Mouse (Mus musculus) urinary bladder, postnatal 36 days (tissue): ENCODE results near the gene Arl5b.

ENCODE experiments used
- DNase-seq, 2 experiments: peaks; one replicate each; pipeline ENCODE4 v3.0.0; 2022; ENCODE audit warnings: low spot score in 2 of 2, mixed read lengths in 1 of 2

Gene Arl5b

GRCm38 (mm10) chr2:15049117-15049873 is at the start of gene Arl5b:
Gene Arl5b, plus strand, starts transcription at chr2:15049395.
- DNase-seq = peak; percentile 89 to 94

GRCm38 (mm10) chr2:15007531-15007930 is 41.7 kb upstream of the Arl5b start:
- DNase-seq = no peak

GRCm38 (mm10) chr2:15008072-15008471 is 41.1 kb upstream of the Arl5b start:
- no peak for DNase-seq

DNA sequence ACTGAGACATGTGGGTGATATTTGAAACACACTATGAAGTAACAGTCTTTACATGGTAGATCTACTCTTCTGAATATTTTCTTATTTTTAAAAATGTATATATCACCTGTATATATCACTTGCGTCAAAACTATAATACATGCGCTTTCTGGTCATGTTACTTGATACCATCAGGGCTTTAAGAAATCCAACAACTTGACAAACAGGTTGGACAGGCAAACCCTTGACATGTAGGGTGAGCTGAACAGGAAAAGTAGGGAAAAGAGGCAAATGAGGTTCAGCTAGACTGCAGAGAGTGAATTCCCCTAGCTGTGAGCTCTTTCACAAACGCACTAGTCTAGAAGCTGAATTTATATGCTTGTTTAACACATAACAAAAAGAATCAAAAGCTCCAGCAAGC is 22.4 kb upstream of the Arl5b start:
- DNase-seq = peak; percentile 6 to 9

- DNase-seq = no peak
Observed at GRCm38 (mm10) chr2:15027816-15028215, 21.4 kb upstream of the Arl5b start.

GRCm38 (mm10) chr2:15038705-15039104 is 10.5 kb upstream of the Arl5b start:
- DNase-seq = peak in 1 of 2 experiments; percentile 15

- DNase-seq = no peak
Observed at GRCm38 (mm10) chr2:15040326-15040725, 8.9 kb upstream of the Arl5b start.

- DNase-seq = no peak
Observed at GRCm38 (mm10) chr2:15054496-15054895, 5.3 kb downstream of the Arl5b start.

DNA sequence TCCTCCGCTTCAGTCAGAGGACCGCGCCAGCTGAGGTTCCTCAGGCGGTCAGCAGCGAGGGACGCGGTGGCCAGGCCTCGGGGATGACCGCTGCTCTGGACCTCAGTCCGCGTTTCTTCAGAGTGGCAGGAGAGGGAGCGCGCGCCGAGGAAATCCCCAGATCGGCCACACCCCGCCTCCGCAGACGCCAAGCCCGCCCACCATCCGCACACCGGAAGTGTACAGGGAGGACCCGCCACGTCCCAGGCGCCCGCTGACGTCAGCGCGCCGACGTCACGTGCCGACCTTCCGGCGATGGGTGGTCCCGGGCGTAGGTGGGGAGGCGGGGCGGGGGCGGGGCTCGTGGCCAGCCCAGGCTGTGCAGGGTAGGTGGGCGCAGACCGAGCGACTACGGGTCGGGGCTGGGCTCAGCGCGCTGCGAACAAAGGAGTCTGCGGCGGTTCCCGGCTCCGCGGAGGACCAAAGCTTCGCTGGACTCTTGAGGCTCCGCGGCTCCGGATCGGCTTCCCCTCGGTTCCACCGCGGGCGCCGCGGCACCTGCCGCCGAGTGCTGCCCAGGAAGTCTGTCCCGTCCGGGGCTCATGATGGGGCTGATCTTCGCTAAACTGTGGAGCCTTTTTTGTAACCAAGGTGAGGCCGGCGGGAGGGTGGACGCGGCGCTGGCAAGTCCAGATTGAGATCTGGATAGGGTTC is 5.9 kb downstream of the Arl5b start, which contains the start of gene Nsun6:
Gene Nsun6 (minus strand): TSS at position 125 of the 693 bp plus-strand sequence.
- DNase-seq = peak; percentile 94 to 97

DNA sequence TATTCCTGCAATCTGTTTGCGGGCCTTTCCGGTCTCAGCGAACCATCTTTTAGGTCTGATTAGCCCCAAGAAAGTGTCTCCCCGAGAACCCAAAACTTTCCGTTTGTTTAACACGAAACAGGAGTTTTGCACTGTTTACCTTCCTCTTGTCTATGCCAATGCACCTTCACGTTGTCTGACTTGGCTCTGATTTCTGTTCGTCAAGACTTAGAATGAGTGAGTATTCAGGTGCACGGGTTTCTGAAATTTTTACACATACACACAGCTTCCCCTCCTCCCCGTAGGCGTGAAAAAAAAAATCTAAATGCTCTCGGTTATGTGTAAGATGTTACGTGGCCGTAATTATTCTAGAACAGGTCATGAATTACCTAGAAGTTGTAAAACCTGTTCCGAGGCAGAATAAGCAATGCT is 6.6 kb downstream of the Arl5b start:
- no peak for DNase-seq

- no peak for DNase-seq
Observed at GRCm38 (mm10) chr2:15058227-15058626, 9.0 kb downstream of the Arl5b start.

DNA sequence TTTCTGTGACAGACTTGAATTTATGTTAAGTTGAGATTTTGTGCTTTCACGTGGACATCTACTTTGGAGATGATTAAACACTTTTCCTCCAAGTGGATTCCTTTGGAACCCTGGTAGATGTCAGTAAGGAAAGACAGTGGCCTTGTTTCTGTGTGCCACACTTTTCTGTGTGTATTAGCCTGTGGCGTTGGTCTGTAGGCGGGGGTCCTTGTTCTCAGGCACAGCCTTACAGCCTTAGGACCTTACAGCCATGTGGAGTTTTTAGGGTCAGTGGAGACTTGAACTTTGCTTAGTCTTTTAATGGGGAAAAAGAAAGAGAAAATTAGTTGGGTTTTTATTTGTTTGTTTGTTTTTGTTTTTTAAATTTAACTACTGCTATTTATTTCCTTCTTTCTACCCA is 11.7 kb downstream of the Arl5b start:
- DNase-seq = no peak

GRCm38 (mm10) chr2:15063815-15064214 is 14.6 kb downstream of the Arl5b start:
- DNase-seq = no peak

DNA sequence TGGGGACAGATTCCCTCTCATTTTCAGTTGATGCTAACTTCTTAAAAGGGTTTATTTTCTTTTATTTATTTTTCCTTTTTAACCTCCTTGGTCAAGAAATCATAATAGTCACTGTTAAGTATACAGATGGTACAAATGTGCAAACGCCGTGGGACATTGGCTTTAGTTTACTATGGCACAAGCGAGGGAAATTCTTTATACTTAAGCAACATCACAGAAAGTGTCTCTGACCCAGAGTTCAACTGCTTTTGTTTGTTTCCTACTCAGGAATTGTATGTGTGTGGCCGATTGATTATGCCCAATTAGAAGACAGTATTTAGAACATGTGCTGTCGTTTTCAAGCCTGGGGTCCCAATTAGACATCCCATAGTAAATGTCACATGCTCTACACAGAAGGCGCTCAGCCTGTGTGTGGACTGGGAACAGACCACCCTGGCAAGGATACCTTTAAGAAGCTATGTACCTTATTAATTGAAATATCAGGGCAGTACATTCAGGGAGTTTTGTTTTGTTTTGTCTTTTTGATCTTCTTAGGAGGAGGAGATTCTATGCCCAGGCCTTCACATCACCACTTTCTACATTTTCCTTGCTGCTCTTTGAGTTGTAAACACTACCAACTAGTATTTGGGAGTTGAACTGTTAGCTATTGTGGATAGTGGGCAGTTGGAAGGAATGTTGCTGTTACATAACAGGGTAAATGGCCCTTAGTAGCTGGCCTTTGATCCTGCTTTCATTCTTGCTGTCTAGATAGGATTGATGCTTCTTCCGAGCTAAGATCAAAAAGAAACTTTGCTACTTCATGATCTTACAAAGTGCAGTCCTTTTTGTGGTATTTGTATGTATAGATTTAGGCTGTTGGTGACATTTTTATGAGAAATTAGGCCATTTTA is 15.4 kb downstream of the Arl5b start:
- DNase-seq = no peak

- DNase-seq = no peak
Observed at GRCm38 (mm10) chr2:15065447-15065846, 16.3 kb downstream of the Arl5b start.

DNA sequence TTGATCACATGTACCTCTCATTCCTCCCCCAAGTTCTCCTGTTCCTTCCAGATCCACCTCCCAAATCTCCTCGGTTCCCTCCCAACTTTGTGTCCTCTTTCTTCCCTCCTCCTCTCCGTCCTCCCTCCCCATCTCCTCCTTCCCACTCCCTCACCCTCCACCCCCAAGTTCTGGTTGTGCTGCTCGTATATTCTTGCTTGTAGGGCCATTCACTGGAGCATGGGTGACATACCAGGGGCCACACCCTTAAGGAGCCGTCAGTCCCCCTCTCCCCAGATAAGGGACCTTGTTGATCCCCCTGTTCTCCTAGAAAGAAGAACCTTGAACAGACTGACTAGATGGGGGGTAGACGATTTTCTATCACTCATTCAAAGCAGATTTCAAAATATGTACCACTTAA is 17.9 kb downstream of the Arl5b start:
- no peak for DNase-seq

DNA sequence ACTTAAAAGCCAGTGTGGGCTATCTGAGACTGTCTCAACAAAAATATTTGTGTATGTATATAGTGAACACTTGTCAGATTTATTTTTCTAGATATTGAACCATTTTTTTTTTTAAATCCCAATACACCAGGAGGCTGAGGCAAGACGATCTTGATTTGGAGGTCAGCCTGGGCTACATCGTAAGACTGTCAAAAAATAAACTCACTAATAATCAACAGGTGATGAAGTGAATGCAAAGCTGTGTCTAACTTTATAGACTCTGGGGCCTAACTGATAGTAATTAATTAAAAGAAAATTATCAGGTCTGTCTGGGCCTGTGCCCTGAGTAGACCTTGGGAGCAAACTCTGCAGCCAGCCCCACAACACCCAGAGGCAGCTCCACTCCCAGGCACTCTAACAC is 34.5 kb downstream of the Arl5b start:
- DNase-seq = no peak

DNA sequence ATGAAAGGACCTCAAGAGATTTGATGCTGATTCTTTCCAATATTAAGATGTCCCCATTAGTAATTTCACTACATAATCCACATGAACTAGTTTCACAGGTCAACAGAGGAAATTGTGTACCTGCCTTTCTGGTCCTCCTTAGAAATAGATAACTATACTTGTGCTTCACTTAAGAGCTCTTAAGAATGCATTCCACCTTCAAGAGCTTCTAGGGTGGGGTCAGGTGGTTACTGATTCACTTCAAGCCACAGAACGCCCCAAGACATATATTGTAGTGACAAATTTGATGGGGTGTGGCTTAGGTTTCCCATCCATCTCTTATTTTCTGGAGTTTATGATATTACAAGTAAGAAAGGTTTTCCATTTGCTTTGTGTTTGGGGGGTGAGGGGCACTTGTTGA is 38.1 kb downstream of the Arl5b start:
- no peak for DNase-seq

DNA sequence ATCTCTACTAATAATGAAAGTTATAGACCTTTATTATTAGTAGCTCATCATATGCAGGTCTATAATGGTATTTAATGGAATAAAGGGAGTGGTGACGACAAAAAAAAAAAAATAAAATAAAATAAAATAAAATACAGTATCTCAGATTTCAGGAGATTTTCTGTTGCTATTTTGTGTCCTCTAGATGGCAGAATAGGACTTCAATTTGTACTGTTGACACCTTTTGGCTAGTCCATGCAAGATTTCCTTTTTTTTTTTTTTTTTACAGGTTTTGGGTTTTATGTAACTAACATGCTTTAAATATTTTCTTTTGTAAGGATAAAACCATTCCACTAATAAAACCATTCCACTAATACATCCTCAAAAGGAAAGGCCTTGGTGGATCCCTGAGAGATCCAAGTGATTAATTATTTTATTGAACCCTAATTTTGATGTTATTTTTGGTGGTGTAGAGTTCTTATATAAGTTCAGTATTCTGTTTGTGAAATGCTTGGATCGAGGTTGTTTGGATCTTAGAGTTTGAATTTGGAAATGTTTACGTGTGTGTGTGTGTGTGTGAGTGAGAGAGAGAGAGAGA is 47.4 kb downstream of the Arl5b start:
- DNase-seq = no peak

- no peak for DNase-seq
Observed at GRCm38 (mm10) chr2:15104386-15104785, 55.2 kb downstream of the Arl5b start.

GRCm38 (mm10) chr2:15111290-15111689 is 62.1 kb downstream of the Arl5b start:
- DNase-seq = no peak
